Mouse (Mus musculus): ENCODE measurements around the gene Rps21. TPM values are rescaled to one million over a fixed set of nuclear protein-coding genes. Genes with fewer than 3 reads are reported as not detected.

The Rps21 gene
- polyA plus RNA-seq (2016; fragmentation: Nextera tagmentation; extraction: Ambion mirVana), result 393 and 423 TPM in 2 replicates

DNA sequence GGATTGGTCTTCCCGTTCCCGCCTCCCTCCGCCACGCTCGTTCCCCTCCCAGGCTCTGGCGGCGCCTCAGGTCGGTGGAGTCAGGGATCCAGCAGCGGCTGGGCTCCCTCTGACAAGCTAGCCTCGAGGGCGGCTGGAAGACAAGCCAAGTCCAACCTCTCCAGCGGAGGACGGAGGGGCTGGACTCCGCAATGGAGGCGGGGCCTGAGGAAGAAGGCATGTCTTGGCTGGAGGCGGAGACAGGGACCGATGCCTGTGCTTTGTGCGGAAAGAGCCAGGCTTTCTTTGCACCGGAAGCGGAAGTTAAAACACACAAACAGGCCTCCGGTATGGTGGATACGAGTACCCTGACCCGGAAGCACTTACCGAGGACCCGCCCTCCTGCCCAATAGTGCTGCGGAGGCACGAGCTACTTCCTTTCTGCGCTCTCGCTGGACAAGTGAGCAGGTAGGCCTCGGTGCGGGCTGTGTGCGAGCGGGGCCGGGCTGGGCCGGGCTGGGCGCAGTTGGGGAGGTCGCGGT, at the start of gene Rps21:
Gene Rps21, plus strand, starts transcription at position 377 of the 521 bp plus-strand sequence.
- peak within 1 kb of the TSS; percentile 90 for H3K9ac ChIP-seq
- peaks cover 17% of the 10 kb centered on the region for H3K4me1 ChIP-seq
- H3K27me3 ChIP-seq, result no peaks in the 10 kb centered on the region
- peak; percentile 97 for ATAC-seq (ENCODE audit: low FRiP score)
- peak within 1 kb of the TSS; percentile 92 for H3K27ac ChIP-seq
- no peaks in the 10 kb centered on the region for H3K9me3 ChIP-seq (replicated peaks)
- whole genome bisulfite sequencing, result 0% methylated on average over 38 of the region's 38 CpGs
- peak within 1 kb of the TSS; percentile 82 for H3K4me2 ChIP-seq (replicated peaks)
- peaks cover 37% of the 10 kb centered on the region for H3K36me3 ChIP-seq
- H3K4me3 ChIP-seq, result peak within 1 kb of the TSS; percentile 87

DNA sequence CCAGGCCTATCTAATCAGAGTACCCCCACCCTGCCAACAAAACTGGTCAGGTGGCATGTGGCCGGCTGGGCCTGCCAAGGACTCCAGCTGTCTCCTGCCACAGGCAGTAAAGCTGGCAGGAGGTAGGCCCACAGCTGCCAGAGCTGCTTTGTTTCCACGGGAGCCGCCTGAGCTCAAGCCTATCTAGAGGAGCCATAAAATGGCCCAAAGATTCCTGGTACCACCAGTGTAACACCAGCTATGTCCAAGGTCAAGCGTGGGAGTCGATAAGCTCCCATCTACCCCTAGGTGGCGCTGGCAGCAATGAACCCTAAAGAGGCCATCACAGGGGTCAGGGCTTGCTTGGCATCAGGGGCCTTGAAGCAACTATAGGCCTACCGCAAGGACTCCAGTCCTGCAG, 49.3 kb upstream of the Rps21 start:
- Histone ChIP-seq H3K36me3 (no peaks in the 10 kb centered on the region), H3K9me3 (replicated peaks) (no peaks in the 10 kb centered on the region), H3K27ac (no peak overlapping the region), H3K9ac (no peak overlapping the region), H3K4me2 (replicated peaks) (no peak overlapping the region), H3K4me3 (no peak overlapping the region), H3K4me1 (peaks cover 21% of the 10 kb centered on the region), H3K27me3 (no peaks in the 10 kb centered on the region)
- 70% methylated on average over 7 of the region's 7 CpGs for WGBS
- no peak for ATAC-seq (ENCODE audit: low FRiP score)

DNA sequence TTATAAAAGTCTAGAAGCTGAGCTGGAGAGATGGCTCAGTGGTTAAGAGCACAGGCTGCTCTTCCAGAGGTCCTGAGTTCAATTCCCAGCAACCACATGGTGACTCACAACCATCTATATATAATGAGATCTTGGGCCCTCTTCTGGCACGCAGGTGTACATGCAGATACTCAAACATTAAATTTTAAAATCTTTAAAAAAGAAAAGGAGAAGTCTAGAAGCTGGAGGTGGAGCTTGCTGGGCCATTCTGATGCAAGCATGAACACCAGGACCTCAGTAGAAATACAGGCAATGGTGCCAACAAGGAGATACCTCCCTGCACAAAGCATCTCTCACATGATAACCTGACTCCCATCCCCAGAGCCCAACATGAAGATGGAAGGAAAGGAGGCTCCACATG, 48.2 kb upstream of the Rps21 start:
- no peak for ATAC-seq (ENCODE audit: low FRiP score)
- H3K9me3 ChIP-seq (replicated peaks), result no peaks in the 10 kb centered on the region

DNA sequence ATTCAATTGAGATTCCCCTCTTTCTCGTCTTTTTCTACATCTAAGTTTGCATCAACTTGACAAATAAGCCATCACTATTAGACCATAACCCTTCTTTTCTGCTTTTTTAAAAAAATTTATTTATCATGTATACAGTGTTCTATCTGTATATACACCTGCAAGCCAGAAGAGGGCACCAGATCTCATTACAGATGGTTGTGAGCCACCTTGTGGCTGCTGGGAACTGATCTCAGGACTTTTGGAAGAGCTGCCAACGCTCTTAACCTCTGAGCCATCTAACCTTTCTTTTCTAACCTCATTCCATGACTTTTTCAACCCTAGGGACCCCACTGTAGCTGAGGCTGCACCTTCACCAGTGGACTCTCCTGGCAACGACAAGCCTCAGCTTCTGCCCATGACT, 44.9 kb upstream of the Rps21 start:
- H3K36me3 ChIP-seq, result no peaks in the 10 kb centered on the region
- no peak for ATAC-seq (ENCODE audit: low FRiP score)
- peaks cover 10% of the 10 kb centered on the region for H3K4me1 ChIP-seq
- no peaks in the 10 kb centered on the region for H3K27me3 ChIP-seq
- H3K4me2 ChIP-seq (replicated peaks), result no peak overlapping the region
- no peak overlapping the region for H3K27ac ChIP-seq
- WGBS, result 88% methylated on average over 3 of the region's 3 CpGs
- no peaks in the 10 kb centered on the region for H3K9me3 ChIP-seq (replicated peaks)
- no peak overlapping the region for H3K9ac ChIP-seq
- no peak overlapping the region for H3K4me3 ChIP-seq

More for the DNA sequence above, 48.2 kb upstream of the Rps21 start:
- WGBS, result 78% methylated on average over 1 of the region's 1 CpGs
- no peak overlapping the region for H3K9ac ChIP-seq
- peaks cover 17% of the 10 kb centered on the region for H3K4me1 ChIP-seq
- H3K36me3 ChIP-seq, result no peaks in the 10 kb centered on the region
- no peak overlapping the region for H3K27ac ChIP-seq
- H3K4me3 ChIP-seq, result no peak overlapping the region
- no peak overlapping the region for H3K4me2 ChIP-seq (replicated peaks)
- no peaks in the 10 kb centered on the region for H3K27me3 ChIP-seq

DNA sequence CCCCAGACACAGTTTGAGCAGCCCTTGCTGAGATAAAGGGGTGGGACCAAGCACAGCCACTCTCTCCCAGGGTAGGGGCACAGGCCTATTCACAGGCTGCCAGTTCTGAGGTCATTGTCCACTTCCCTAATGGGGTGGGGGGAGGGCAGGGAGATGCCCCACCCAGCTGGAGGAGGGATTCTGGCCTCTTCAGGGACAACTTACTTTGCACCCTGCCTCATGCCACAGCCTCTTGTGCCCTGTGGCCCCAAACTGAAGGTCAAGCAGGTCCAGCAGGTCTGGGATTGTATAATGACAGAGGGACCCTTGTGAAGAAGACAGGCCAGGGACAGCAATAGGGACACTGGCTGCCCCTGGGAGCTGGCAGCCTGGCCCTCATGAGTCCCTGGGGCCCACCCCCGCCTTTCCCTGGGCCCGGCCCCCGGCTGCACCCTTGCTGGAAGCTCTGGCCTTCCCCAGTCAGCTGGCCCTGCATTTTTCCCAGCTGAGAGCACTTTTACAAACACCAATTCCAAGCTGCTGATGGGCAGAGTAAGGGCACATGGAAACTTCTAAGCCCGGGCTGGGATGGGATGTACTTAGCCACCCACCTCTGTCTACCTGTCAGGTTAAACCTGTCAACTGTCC, 42.7 kb upstream of the Rps21 start:
- 74% methylated on average over 4 of the region's 4 CpGs for WGBS
- H3K9me3 ChIP-seq (replicated peaks), result no peaks in the 10 kb centered on the region
- no peak overlapping the region for H3K4me3 ChIP-seq
- no peak for ATAC-seq (ENCODE audit: low FRiP score)
- H3K4me1 ChIP-seq, result peaks cover 17% of the 10 kb centered on the region
- no peak overlapping the region for H3K4me2 ChIP-seq (replicated peaks)
- no peaks in the 10 kb centered on the region for H3K27me3 ChIP-seq
- no peak overlapping the region for H3K9ac ChIP-seq
- H3K36me3 ChIP-seq, result no peaks in the 10 kb centered on the region
- H3K27ac ChIP-seq, result no peak overlapping the region

DNA sequence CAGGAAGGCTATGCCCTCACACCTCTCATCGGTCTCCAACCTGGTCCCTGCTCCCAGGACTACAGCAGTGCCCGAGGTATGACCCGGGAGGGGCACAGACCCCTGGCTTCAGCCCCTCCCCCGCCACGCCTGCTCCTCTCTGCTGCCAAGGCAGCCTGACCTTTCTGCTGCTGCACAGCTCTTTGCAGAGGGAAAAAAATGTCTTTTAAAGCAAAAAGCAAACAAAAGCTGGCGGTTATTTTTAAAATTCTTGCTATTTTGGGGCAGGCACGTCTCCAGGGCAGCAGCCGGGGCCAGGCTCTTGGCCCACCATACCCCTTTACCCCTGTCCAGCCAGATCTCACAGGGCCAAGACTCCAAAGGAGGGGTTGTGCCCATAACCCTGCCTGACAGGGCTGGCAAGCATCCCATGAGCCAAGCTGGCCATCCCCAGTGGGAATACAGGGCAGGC, 42.1 kb upstream of the Rps21 start:
- Histone ChIP-seq H3K36me3 (no peaks in the 10 kb centered on the region), H3K27ac (no peak overlapping the region), H3K9ac (no peak overlapping the region), H3K9me3 (replicated peaks) (no peaks in the 10 kb centered on the region), H3K4me1 (peaks cover 17% of the 10 kb centered on the region), H3K4me2 (replicated peaks) (no peak overlapping the region), H3K4me3 (no peak overlapping the region), H3K27me3 (no peaks in the 10 kb centered on the region)
- 64% methylated on average over 8 of the region's 8 CpGs for WGBS
- no peak for ATAC-seq (ENCODE audit: low FRiP score)

DNA sequence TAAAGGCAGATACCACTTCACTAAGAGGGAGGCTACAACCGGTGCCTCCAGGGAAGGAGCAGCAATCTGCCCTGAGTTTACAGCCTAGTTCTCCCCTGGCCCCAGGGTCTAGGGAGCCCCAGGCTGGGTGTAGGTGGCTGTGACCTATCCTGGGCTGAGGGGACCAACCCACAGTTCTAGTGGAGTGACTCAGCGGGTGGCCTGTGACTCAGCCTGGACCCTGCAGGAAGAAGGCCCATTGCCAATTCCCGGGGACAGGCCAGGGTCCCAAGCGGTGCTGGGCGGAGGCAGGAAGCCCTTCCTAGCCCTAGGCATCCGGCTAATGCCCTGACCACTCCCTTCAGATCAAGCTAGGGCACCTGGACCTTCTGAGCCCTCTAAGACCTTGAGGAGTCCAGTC, 41.2 kb upstream of the Rps21 start:
- no peak overlapping the region for H3K9ac ChIP-seq
- 83% methylated on average over 6 of the region's 6 CpGs for WGBS
- H3K4me2 ChIP-seq (replicated peaks), result no peak overlapping the region
- no peak overlapping the region for H3K4me3 ChIP-seq
- no peaks in the 10 kb centered on the region for H3K36me3 ChIP-seq
- H3K4me1 ChIP-seq, result peaks cover 17% of the 10 kb centered on the region
- H3K9me3 ChIP-seq (replicated peaks), result no peaks in the 10 kb centered on the region
- H3K27me3 ChIP-seq, result no peaks in the 10 kb centered on the region
- H3K27ac ChIP-seq, result no peak overlapping the region
- ATAC-seq (ENCODE audit: low FRiP score), result no peak

DNA sequence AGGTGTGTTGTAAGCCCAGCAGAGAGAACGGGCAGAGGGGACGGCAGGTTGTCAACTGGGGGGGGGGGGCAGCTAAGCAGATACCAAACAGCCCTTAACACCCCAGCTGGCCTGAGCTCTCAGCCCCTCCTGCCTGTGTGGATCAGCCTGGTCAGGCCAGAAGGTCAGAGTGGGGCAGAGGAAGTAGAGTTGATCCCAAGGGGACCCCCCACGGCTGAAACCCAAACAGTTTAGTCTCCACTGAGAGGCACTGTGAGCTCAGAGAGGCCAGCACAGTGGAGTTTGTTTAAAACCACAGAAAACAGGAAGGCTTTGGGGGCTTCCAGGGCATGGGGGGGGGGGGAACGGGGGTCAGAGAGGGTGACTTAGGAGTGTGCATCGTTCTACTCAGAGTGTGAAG, 40.3 kb upstream of the Rps21 start:
- 55% methylated on average over 5 of the region's 5 CpGs for WGBS
- Histone ChIP-seq H3K4me1 (peaks cover 19% of the 10 kb centered on the region), H3K27ac (no peak overlapping the region)

DNA sequence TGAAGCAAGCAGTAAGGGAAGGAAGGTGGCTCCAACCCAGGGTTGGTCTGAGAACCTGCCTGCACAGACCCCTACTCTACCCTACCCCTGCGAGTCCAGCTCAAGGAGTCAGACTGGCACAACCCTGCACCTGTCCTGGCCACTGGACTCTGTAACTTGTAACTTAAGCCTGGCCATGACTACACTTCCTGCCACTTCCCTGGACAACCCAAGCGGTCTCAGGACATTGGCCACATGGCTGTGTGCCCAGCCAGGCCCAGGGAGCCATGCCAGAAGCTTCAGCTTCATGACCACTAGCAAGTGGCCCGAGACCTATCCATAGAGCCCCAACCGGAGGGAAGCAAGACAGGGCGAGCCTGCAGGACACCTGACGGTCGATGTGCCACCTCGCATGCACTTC, 39.6 kb upstream of the Rps21 start:
- Histone ChIP-seq H3K9me3 (replicated peaks) (no peaks in the 10 kb centered on the region), H3K4me2 (replicated peaks) (no peak overlapping the region), H3K4me1 (peaks cover 26% of the 10 kb centered on the region), H3K4me3 (no peak overlapping the region), H3K36me3 (no peaks in the 10 kb centered on the region), H3K27ac (no peak overlapping the region), H3K27me3 (peaks cover 5% of the 10 kb centered on the region; the same call in 1 of the 2 replicates), H3K9ac (no peak overlapping the region)
- no peak for ATAC-seq (ENCODE audit: low FRiP score)
- 90% methylated on average over 8 of the region's 8 CpGs for WGBS

More for the DNA sequence above, 40.3 kb upstream of the Rps21 start:
- no peaks in the 10 kb centered on the region for H3K36me3 ChIP-seq
- H3K4me3 ChIP-seq, result no peak overlapping the region
- H3K4me2 ChIP-seq (replicated peaks), result no peak overlapping the region
- no peaks in the 10 kb centered on the region for H3K27me3 ChIP-seq
- no peak overlapping the region for H3K9ac ChIP-seq
- H3K9me3 ChIP-seq (replicated peaks), result no peaks in the 10 kb centered on the region
- no peak for ATAC-seq (ENCODE audit: low FRiP score)

DNA sequence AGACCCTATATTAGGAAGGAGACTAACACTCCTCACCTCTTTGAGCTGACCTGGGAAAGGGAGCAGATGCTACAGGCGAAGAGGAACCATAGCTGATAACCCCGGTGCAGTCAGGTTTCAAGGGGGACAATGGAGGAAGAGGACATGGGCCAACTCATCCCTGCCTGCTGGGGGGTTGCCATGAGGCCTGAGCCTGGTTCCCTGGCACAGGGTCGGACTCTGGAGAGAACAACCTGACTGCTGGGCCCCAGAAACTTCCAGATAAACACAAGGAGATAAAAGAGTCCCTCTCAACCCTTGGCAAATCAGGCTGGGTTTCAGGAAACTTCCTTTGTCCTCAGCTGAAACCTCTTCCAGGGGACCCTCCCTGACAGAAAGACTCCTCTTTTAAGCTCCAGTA, 38.9 kb upstream of the Rps21 start:
- Histone ChIP-seq H3K9ac (peak overlapping the region; percentile 5; the same call in 1 of the 2 replicates), H3K27me3 (peaks cover 12% of the 10 kb centered on the region), H3K36me3 (no peaks in the 10 kb centered on the region), H3K9me3 (replicated peaks) (no peaks in the 10 kb centered on the region), H3K4me2 (replicated peaks) (no peak overlapping the region), H3K4me3 (no peak overlapping the region), H3K4me1 (peaks cover 30% of the 10 kb centered on the region), H3K27ac (no peak overlapping the region)
- WGBS, result 78% methylated on average over 3 of the region's 3 CpGs
- ATAC-seq (ENCODE audit: low FRiP score), result no peak

DNA sequence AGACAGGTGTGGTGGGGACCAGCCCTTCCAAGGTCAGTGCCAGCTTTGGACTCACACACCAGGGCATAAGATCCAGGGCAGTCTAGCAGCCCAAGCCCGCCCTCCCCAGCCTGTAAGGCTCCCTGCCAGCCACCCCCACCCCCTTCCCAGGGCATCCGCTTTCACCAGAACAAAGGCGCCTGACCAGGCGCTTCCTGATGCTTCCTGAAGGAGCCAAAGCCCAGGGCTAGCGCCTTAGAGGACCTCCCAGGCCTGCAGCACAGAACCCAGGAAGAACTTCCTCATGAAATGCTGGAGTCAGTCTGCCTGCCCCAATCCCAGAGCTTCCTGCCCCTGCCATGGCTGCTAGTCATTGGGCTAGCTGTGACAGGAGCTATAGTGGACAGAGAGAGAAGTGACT, 38.5 kb upstream of the Rps21 start:
- H3K27ac ChIP-seq, result no peak overlapping the region
- H3K36me3 ChIP-seq, result no peaks in the 10 kb centered on the region
- H3K9me3 ChIP-seq (replicated peaks), result no peaks in the 10 kb centered on the region
- peak overlapping the region; percentile 5; the same call in 1 of the 2 replicates for H3K9ac ChIP-seq
- 26% methylated on average over 5 of the region's 5 CpGs for WGBS
- peaks cover 30% of the 10 kb centered on the region for H3K4me1 ChIP-seq
- peaks cover 16% of the 10 kb centered on the region for H3K27me3 ChIP-seq
- no peak overlapping the region for H3K4me2 ChIP-seq (replicated peaks)
- ATAC-seq (ENCODE audit: low FRiP score), result no peak
- H3K4me3 ChIP-seq, result no peak overlapping the region

DNA sequence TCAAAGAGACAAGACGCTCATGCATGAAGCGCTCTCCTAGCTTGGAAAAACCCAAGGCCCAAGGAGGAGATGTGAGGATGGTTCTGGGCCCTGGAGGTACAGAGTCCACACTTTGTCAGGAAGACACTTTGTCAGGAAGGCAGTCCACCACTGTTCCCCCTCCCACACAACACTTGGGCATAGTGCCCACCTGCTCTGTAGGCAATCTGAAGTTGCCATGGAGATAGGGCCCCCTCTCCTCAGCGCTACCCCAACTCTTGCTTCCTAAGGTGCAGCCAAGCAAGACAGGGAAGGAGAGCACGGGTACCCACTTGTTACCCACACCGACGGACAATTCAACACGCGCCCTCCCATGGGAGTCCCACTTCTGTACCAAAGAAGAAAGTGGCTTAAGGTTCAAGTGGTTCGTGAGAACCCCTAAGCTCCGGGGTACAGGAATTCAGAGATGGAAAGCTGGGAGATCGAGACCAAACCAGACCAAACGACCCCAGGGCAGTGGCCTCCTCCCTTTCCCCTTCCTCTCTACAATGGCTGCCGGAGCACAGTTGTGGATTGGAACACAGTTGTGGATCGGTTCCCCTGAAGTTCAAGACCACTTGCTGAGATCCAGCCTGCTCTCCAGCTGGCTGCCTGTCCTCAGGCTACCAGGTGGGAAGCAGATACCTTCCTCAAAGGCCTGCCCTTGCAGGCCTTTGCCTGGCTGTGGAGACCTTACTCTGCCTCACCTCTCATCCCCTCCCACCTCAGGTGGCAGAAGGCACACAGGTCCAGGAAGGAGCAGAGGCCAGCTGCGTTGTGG, 37.8 kb upstream of the Rps21 start:
- H3K4me3 ChIP-seq, result no peak overlapping the region
- H3K27me3 ChIP-seq, result peaks cover 23% of the 10 kb centered on the region
- no peaks in the 10 kb centered on the region for H3K9me3 ChIP-seq (replicated peaks)
- peaks cover 30% of the 10 kb centered on the region for H3K4me1 ChIP-seq
- no peak overlapping the region for H3K9ac ChIP-seq
- H3K27ac ChIP-seq, result no peak overlapping the region
- 77% methylated on average over 15 of the region's 15 CpGs for WGBS
- no peaks in the 10 kb centered on the region for H3K36me3 ChIP-seq
- no peak for ATAC-seq (ENCODE audit: low FRiP score)
- H3K4me2 ChIP-seq (replicated peaks), result no peak overlapping the region
